ENCODE assay signal across 8 mouse cellular contexts in genomic region chr5:13547472-13548209, GRCm38 (mm10).
DNase-seq lines count a peak whose midpoint lies in the region; ATAC-seq lines count a peak whose summit lies in the region.

No protein-coding gene starts in this region.

- intact Hi-C loops in heart, postnatal 25 days (cut with DNase I), result no loop called here

- 0 out of 2 replicates have a peak, but pooled peaks cover 5% of the 10 kb centered on the region for H3K36me3 ChIP-seq in limb, embryonic 12.5 days
- peaks cover 7% of the 10 kb centered on the region; the same call in 1 of the 2 replicates for H3K36me3 ChIP-seq in limb, embryonic 10.5 days
- H3K36me3 ChIP-seq in embryonic facial prominence, embryonic 10.5 days (replicated peaks), result peaks cover 11% of the 10 kb centered on the region; the same call in 1 of the 2 replicates
- H3K36me3 ChIP-seq in stomach, embryonic 14.5 days (ENCODE audit: control insufficient read depth, insufficient read depth, low read length), result no peaks in the 10 kb centered on the region

- ATAC-seq in limb, embryonic 12.5 days (ENCODE audit: insufficient number of reproducible peaks, insufficient read depth, low FRiP score, low TSS enrichment, low read depth), result no peak
- no peak; the same call in 1 of the 2 replicates for ATAC-seq in stomach, embryonic 14.5 days (ENCODE audit: insufficient number of reproducible peaks, insufficient read depth, low FRiP score, low read depth)

- H3K27me3 ChIP-seq in limb, embryonic 12.5 days, result no peaks in the 10 kb centered on the region
- no peaks in the 10 kb centered on the region for H3K27me3 ChIP-seq in limb, embryonic 10.5 days (ENCODE audit: low read depth, poor library complexity, severe bottlenecking)
- H3K27me3 ChIP-seq in embryonic facial prominence, embryonic 10.5 days (replicated peaks; ENCODE audit: low read depth, poor library complexity, severe bottlenecking), result no peaks in the 10 kb centered on the region
- H3K27me3 ChIP-seq in stomach, embryonic 14.5 days (ENCODE audit: control insufficient read depth, insufficient read depth, low read length), result no peaks in the 10 kb centered on the region

- H3K9ac ChIP-seq in limb, embryonic 12.5 days (replicated peaks), result no peak overlapping the region
- no peak overlapping the region for H3K9ac ChIP-seq in stomach, embryonic 14.5 days (replicated peaks; ENCODE audit: low read depth, low read length)

- peaks cover 9% of the 10 kb centered on the region; the same call in 1 of the 2 replicates for H3K4me1 ChIP-seq in limb, embryonic 12.5 days (replicated peaks)
- H3K4me1 ChIP-seq in limb, embryonic 10.5 days, result peaks cover 5% of the 10 kb centered on the region; the same call in 1 of the 2 replicates
- peaks cover 13% of the 10 kb centered on the region for H3K4me1 ChIP-seq in embryonic facial prominence, embryonic 10.5 days
- H3K4me1 ChIP-seq in stomach, embryonic 14.5 days (ENCODE audit: control insufficient read depth, insufficient read depth, low read length), result peaks cover 5% of the 10 kb centered on the region; the same call in 1 of the 2 replicates

- peaks cover 4% of the 10 kb centered on the region; the same call in 1 of the 2 replicates for H3K9me3 ChIP-seq in limb, embryonic 12.5 days
- H3K9me3 ChIP-seq in limb, embryonic 10.5 days (replicated peaks), result no peaks in the 10 kb centered on the region
- H3K9me3 ChIP-seq in embryonic facial prominence, embryonic 10.5 days, result peaks cover 4% of the 10 kb centered on the region; the same call in 1 of the 2 replicates
- H3K9me3 ChIP-seq in stomach, embryonic 14.5 days (ENCODE audit: control insufficient read depth, low read depth, low read length), result no peaks in the 10 kb centered on the region

- H3K4me3 ChIP-seq in limb, embryonic 12.5 days (replicated peaks), result no peak overlapping the region
- no peak overlapping the region for H3K4me3 ChIP-seq in limb, embryonic 10.5 days
- no peak overlapping the region for H3K4me3 ChIP-seq in embryonic facial prominence, embryonic 10.5 days
- no peak overlapping the region for H3K4me3 ChIP-seq in stomach, embryonic 14.5 days (ENCODE audit: low read depth, low read length)

- no peak overlapping the region for H3K4me2 ChIP-seq in limb, embryonic 12.5 days
- no peak overlapping the region for H3K4me2 ChIP-seq in stomach, embryonic 14.5 days (replicated peaks; ENCODE audit: low read depth, low read length)

- H3K27ac ChIP-seq in limb, embryonic 12.5 days, result 0 out of 2 replicates have a peak overlapping the region, but pooled peaks have one; percentile 41
- no peak overlapping the region for H3K27ac ChIP-seq in limb, embryonic 10.5 days
- H3K27ac ChIP-seq in embryonic facial prominence, embryonic 10.5 days (replicated peaks), result peak overlapping the region; percentile 30; the same call in 1 of the 2 replicates
- peak overlapping the region; percentile 74; the same call in 1 of the 2 replicates for H3K27ac ChIP-seq in stomach, embryonic 14.5 days (ENCODE audit: low read length)

- DNase-seq in limb, embryonic 10.5 days (ENCODE audit: low spot score), result no peak
- no peak for DNase-seq in embryonic facial prominence, embryonic 10.5 days (ENCODE audit: low spot score)
- peak; percentile 14 for DNase-seq in heart, postnatal 25 days (ENCODE audit: low spot score)
- peak; percentile 5 to 34 for DNase-seq in kidney, postnatal 25 days
- DNase-seq in frontal cortex, postnatal 25 days (ENCODE audit: low spot score in 2 of 2), result no peak
- DNase-seq in c-Kit-positive CD71-positive TER-119-positive erythroid progenitor cells, embryonic 14.5 days (ENCODE audit: low spot score), result no peak

- WGBS in limb, embryonic 12.5 days, result 64% methylated on average over 2 of the region's 2 CpGs
- WGBS in limb, embryonic 10.5 days, result 64% methylated on average over 2 of the region's 2 CpGs
- 44% methylated on average over 2 of the region's 2 CpGs for WGBS in embryonic facial prominence, embryonic 10.5 days
- WGBS in stomach, embryonic 14.5 days, result 20% methylated on average over 2 of the region's 2 CpGs

Comparison
In these comparisons a context has a peak if more than half of its experiments do, and no peak if none do; other contexts are left out.
1. DNase-seq: peak in heart, postnatal 25 days (single experiment) and kidney, postnatal 25 days (2 of 2); none in limb, embryonic 10.5 days (single experiment), embryonic facial prominence, embryonic 10.5 days (single experiment), frontal cortex, postnatal 25 days (0 of 2) and c-Kit-positive CD71-positive TER-119-positive erythroid progenitor cells, embryonic 14.5 days (single experiment).